Mouse (Mus musculus) hindbrain, embryonic 16.5 days (tissue): ENCODE measurements around the gene Nhsl2. TPM values are rescaled to one million over a fixed set of nuclear protein-coding genes. Genes with fewer than 3 reads are reported as not detected.

Source experiments
- ATAC-seq: fragments of 200-750 bp; cut with Nextera tagmentation; 2 replicates; pipeline ENCODE4 v1.8.0; 2017; ENCODE audit warnings: moderate TSS enrichment, moderate library complexity
- H3K27ac ChIP-seq: fragments of 300-500 bp; sonication (generic); 2 replicates; pipeline ENCODE4 v1.5.1; 2014; ENCODE audit warnings: low read depth, mild to moderate bottlenecking, control low read depth, low read length, moderate library complexity
- H3K27me3 ChIP-seq: fragments of 300-500 bp; sonication (generic); replicated peaks from 2 replicates; pipeline ENCODE4 v1.6.1; 2014; ENCODE audit warnings: low read length; ENCODE audit not compliant: control insufficient read depth, insufficient read depth
- H3K36me3 ChIP-seq: fragments of 300-500 bp; sonication (generic); 2 replicates; pipeline ENCODE4 v1.6.1; 2014; ENCODE audit warnings: mild to moderate bottlenecking, low read length, moderate library complexity, mixed read lengths; ENCODE audit not compliant: control insufficient read depth, insufficient read depth
- H3K4me1 ChIP-seq: fragments of 300-500 bp; sonication (generic); 2 replicates; pipeline ENCODE4 v1.6.1; 2014; ENCODE audit warnings: low read depth, low read length; ENCODE audit not compliant: control insufficient read depth, insufficient read depth
- H3K4me2 ChIP-seq: fragments of 300-500 bp; sonication (generic); 2 replicates; pipeline ENCODE4 v1.6.1; 2014; ENCODE audit warnings: mild to moderate bottlenecking, low read length, control low read depth, moderate library complexity
- H3K4me3 ChIP-seq: fragments of 300-500 bp; sonication (generic); 2 replicates; pipeline ENCODE4 v1.5.1; 2014; ENCODE audit warnings: mild to moderate bottlenecking, low read length, control low read depth, moderate library complexity
- H3K9ac ChIP-seq: fragments of 300-500 bp; sonication (generic); 2 replicates; pipeline ENCODE4 v1.6.1; 2014; ENCODE audit warnings: low read depth, mild to moderate bottlenecking, control low read depth, low read length, moderate library complexity
- H3K9me3 ChIP-seq: fragments of 300-500 bp; sonication (generic); 2 replicates; pipeline ENCODE4 v1.6.1; 2014; ENCODE audit warnings: mild to moderate bottlenecking, low read length, moderate library complexity; ENCODE audit not compliant: control insufficient read depth
- WGBS: fragments of 180-500 bp; shearing (Covaris S2); extraction: QIAGEN DNeasy Blood & Tissue Kit; methylation state at CpG from one replicate; pipeline ENCODE4 v1.1.7; 2014; 5-methylcytosine and 5-hydroxymethylcytosine counted together
- polyA plus RNA-seq: library from polyadenylated mRNA; unstranded; fragments of >200 nt; fragmentation: Nextera tagmentation; extraction: Ambion mirVana; gene quantifications from 2 replicates; pipeline ENCODE4 v1.2.1, GENCODE M21; 2015

Nhsl2 gene
- polyA plus RNA-seq, 1 experiment from 2014 or later, result 7.6 TPM

DNA sequence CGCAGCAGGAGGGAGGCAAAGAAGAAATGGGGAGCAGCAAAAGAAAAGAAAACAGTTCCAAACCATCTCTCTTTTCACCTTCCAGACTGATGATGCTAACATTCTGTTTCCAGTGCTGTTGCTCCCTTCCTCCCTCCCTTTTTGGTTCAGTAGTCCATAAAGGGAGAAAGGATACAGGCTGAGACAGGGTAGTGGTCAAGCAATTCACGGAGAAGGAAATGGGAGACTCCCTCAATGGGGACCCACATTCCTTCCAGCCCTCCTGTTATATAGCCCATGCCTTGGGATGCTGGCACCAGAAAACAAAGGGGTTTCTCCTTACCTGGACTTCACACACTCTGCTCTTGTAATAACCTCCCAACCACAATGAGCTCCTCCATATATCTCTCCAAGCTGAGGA lies 222.3 kb downstream of the Nhsl2 start:
- Histone ChIP-seq H3K4me1 (no peaks in the 10 kb centered on the region), H3K9me3 (no peaks in the 10 kb centered on the region), H3K4me2 (peak overlapping the region; percentile 65), H3K4me3 (peak overlapping the region; percentile 61), H3K27ac (peak overlapping the region; percentile 79), H3K9ac (peak overlapping the region; percentile 66), H3K36me3 (no peaks in the 10 kb centered on the region), H3K27me3 (no peaks in the 10 kb centered on the region; the same call in 1 of the 2 replicates)
- peak; percentile 43; the same call in 1 of the 2 replicates for ATAC-seq
- WGBS, result 5% methylated on average over 2 of the region's 2 CpGs

DNA sequence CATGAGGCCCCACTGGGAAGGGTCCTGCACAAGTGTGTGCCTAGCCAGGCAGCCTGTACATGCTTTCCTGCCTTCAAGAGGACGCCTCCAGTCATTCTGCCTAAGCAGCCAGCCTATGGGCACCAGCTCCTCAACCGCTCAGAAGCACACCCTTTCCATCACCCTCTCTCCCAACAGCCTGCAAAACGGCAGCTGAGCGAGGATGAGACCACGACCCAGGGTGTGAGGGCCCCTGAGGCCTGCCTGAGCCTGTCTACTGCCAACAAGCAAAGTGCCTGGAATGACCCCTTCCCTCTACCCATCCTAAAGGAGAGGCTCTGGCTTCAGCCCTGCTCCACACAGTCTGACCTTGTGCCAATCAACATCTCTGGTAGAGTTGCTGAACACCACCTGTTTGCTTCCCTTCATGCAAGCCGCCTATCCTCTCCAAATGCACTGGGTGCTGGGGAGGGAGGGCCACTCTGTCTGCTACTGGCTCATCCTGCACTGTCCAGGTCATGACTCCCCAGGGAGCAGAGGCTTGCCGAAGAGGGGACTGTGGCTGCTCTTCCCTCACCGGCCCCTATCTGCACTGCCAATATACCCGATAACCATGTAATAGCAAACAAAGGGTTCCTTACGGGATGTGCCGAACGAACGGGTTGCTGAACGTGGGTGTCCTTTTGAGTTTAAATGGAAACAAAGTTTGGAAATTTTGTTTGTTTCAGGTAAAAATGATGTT lies 224.6 kb downstream of the Nhsl2 start:
- ATAC-seq, result no peak
- Histone ChIP-seq H3K9me3 (no peaks in the 10 kb centered on the region), H3K4me2 (no peak overlapping the region), H3K27ac (no peak overlapping the region), H3K4me3 (no peak overlapping the region), H3K27me3 (no peaks in the 10 kb centered on the region; the same call in 1 of the 2 replicates), H3K36me3 (no peaks in the 10 kb centered on the region), H3K4me1 (no peaks in the 10 kb centered on the region), H3K9ac (no peak overlapping the region)
- WGBS, result 65% methylated on average over 14 of the region's 14 CpGs

DNA sequence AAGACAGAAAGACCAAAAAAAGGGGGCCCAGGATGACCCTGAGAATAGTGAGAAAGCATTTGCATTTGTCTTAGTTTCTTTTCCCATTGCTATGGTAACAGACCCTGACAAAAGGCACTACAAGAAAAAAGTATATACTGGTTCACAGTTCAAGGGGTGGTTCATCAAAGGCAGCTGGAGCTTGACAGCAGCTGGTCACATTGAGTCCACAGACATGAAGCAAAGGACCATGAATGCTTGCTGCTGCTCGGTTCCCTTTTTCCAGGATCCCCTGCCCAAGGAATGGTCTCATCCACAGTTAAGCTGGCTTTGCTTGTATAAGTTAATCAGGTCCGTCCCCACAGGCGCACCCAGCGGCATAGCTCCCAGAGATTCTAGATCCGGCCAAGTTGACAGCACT lies 225.2 kb downstream of the Nhsl2 start:
- H3K36me3 ChIP-seq, result no peaks in the 10 kb centered on the region
- no peaks in the 10 kb centered on the region for H3K9me3 ChIP-seq
- no peaks in the 10 kb centered on the region; the same call in 1 of the 2 replicates for H3K27me3 ChIP-seq
- H3K4me3 ChIP-seq, result no peak overlapping the region
- no peak overlapping the region for H3K27ac ChIP-seq
- no peak for ATAC-seq
- WGBS, result 57% methylated on average over 5 of the region's 5 CpGs
- no peaks in the 10 kb centered on the region for H3K4me1 ChIP-seq
- H3K4me2 ChIP-seq, result no peak overlapping the region
- H3K9ac ChIP-seq, result no peak overlapping the region

DNA sequence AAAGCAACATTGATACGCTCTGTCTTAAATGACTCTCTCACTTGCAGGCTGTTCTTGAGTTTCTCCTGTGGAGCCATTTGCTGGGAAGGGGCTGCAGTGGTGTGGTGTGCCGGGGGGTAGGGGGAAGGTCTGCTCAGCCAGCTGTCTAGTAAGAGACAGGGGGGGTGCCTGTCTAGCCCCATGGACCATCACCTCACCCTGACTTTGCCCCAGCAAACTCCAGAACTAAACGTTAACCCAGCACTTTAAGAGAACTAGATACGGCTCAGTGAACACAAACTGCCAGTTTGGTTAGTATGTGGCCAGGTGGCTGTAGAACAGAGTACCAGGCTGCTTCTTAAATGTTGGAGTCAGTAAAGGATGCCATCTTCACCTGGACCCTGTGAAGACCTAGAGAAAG lies 226.0 kb downstream of the Nhsl2 start:
- Histone ChIP-seq H3K9me3 (no peaks in the 10 kb centered on the region), H3K36me3 (no peaks in the 10 kb centered on the region), H3K9ac (no peak overlapping the region), H3K4me3 (no peak overlapping the region), H3K4me1 (no peaks in the 10 kb centered on the region), H3K27ac (no peak overlapping the region), H3K27me3 (no peaks in the 10 kb centered on the region; the same call in 1 of the 2 replicates), H3K4me2 (no peak overlapping the region)
- ATAC-seq, result no peak
- 69% methylated on average over 4 of the region's 4 CpGs for WGBS

DNA sequence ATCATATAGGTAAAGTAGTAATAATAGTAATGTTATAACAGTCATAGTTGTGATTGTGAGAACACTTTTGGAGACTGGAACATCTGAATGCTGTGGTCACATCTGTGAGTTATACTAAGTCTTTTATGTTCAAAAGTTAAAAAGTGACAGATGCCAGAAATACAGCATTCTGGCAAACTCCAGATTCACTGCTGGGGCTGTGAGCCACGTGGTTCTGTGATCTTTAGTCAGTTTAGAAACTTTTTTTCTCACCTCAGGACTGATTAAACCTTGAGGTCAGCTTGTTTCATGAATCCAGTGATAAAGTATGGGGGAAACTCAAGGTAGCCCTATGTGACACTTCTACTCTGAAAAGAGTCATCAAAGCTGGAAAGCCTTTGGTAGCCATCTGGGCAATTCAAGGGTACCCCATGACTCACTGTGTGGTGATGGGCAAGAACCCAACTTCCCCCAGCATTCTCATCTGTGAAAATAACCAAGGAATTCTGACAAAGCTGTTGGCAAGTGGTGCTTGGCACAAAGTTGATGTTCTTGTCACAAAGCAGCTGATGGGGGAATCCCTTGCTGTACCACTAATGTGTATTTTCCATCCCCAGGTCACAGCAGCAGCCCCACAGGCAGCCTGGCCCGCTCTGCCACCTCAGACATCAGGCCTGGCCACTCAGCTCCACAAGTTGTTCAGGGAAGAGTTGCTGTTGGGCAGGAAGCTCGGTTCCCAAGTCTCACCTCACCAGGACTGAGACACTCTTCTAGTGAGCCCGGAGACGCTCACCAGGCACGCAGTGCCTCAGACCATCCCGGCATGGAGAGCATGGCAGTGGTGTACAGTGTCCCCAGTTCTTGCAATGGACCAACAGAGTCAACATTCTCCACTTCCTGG lies 227.9 kb downstream of the Nhsl2 start:
- Histone ChIP-seq H3K27ac (no peak overlapping the region), H3K9ac (no peak overlapping the region), H3K4me2 (no peak overlapping the region), H3K4me1 (0 out of 2 replicates have a peak, but pooled peaks cover 3% of the 10 kb centered on the region), H3K27me3 (no peaks in the 10 kb centered on the region; the same call in 1 of the 2 replicates), H3K9me3 (no peaks in the 10 kb centered on the region), H3K4me3 (no peak overlapping the region), H3K36me3 (no peaks in the 10 kb centered on the region)
- ATAC-seq, result no peak
- WGBS, result 88% methylated on average over 7 of the region's 7 CpGs

DNA sequence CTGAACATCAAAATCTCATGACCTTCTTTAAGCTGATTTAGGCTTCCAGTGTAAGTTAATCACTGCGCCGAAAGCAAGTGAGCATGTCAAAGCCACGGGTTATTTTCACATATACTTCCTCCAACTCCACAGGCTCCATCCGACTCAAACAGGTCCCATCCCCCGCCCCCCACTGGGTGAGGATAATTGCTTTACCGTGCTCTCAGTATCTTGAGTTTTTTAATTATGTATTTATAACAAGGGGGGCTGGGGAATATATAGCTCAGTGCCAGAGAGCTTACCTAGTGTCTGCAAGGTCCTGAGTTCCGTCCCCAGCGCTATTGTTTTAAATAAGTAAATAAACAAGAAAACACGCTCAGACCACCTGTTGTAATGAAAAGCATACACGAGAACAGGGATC lies 231.9 kb downstream of the Nhsl2 start:
- H3K4me2 ChIP-seq, result no peak overlapping the region; the same call in 1 of the 2 replicates
- 44% methylated on average over 10 of the region's 10 CpGs for WGBS
- peak; percentile 12; the same call in 1 of the 2 replicates for ATAC-seq

DNA sequence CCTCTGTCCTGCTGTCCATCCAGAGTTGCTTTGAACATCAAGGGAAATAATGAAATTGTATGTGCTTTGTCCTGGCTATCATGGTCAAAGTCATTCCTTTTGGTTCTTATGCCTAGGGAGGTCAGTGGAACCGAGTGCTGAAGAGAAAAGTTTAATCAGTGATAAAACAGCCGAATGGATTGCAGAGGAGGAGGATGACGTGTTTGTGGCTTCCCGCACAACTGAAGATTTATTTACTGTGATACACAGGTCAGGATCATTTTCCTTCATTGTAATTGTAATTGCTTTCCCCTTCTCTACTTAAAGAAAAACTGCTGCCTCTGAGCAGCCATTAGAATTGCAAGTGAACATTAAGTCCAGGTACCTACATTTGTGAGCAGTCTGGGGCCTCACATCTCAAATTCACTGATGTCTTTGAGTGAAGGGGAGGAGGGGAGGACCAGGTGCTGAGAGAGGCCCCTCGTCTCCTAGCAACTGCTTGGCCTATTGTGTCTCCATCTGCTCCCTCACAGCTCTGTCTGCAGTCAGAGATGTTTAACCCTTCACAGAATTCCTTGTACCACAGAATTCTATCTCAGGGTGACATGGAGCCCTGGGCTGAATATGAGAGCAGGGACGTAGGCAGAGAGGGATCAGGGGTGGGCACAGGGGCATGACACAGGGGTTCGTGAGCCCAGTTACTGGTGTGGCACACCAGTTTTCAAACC lies 232.5 kb downstream of the Nhsl2 start:
- peak overlapping the region; percentile 21; the same call in 1 of the 2 replicates for H3K4me2 ChIP-seq
- no peaks in the 10 kb centered on the region for H3K36me3 ChIP-seq
- H3K9me3 ChIP-seq, result no peaks in the 10 kb centered on the region
- H3K4me1 ChIP-seq, result peaks cover 6% of the 10 kb centered on the region; the same call in 1 of the 2 replicates
- no peak overlapping the region for H3K9ac ChIP-seq
- H3K27ac ChIP-seq, result peak overlapping the region; percentile 83
- no peak overlapping the region for H3K4me3 ChIP-seq
- WGBS, result 25% methylated on average over 7 of the region's 7 CpGs
- H3K27me3 ChIP-seq, result no peaks in the 10 kb centered on the region
- peak; percentile 95 for ATAC-seq

More for the DNA sequence above, 231.9 kb downstream of the Nhsl2 start:
- Histone ChIP-seq H3K4me3 (no peak overlapping the region), H3K4me1 (peaks cover 6% of the 10 kb centered on the region; the same call in 1 of the 2 replicates), H3K9me3 (no peaks in the 10 kb centered on the region), H3K9ac (no peak overlapping the region), H3K36me3 (no peaks in the 10 kb centered on the region), H3K27me3 (no peaks in the 10 kb centered on the region), H3K27ac (peak overlapping the region; percentile 83; the same call in 1 of the 2 replicates)

DNA sequence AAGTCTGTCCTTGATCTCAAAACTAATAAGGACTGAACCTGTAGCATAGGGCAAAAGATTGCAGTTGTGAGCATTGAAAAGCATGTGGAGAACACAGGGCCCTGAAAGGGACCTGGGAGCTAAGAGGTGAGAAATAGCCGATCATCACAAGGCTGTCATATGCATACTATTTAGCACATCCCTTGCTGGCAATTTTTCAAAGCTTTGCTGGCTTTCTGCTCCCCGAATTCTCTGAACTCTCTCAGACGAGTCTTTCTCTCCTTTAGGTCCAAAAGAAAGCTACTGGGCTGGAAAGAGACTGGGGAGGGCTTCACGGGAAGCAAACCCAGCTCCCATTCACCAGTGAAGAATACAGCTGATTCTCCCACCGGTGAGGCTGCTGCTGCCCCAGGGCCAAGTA lies 233.2 kb downstream of the Nhsl2 start:
- 17% methylated on average over 5 of the region's 5 CpGs for WGBS
- H3K4me2 ChIP-seq, result no peak overlapping the region; the same call in 1 of the 2 replicates
- H3K27ac ChIP-seq, result peak overlapping the region; percentile 83
- H3K4me1 ChIP-seq, result peaks cover 6% of the 10 kb centered on the region; the same call in 1 of the 2 replicates
- H3K9me3 ChIP-seq, result no peaks in the 10 kb centered on the region
- no peak overlapping the region for H3K9ac ChIP-seq
- ATAC-seq, result no peak; the same call in none of the 2 replicates
- no peaks in the 10 kb centered on the region for H3K27me3 ChIP-seq
- no peak overlapping the region for H3K4me3 ChIP-seq
- no peaks in the 10 kb centered on the region for H3K36me3 ChIP-seq
